Mouse (Mus musculus) T-helper 2 cell (primary cell): Measurements from ENCODE around the gene Sgms1.
"Not testable (repeated sequence)": the region's sequence is repeated elsewhere in the genome, so short reads cannot be mapped to it uniquely, and the experiment has no call there.

Source experiments
- in situ Hi-C: fragments of 300-600 bp; cut with MboI, MseI; formaldehyde crosslinking; loops from one replicate; pipeline ENCODE4 v1.15.1; 2025; ENCODE audit warnings: high pct_unique_total_duplicates

Sgms1 gene

DNA sequence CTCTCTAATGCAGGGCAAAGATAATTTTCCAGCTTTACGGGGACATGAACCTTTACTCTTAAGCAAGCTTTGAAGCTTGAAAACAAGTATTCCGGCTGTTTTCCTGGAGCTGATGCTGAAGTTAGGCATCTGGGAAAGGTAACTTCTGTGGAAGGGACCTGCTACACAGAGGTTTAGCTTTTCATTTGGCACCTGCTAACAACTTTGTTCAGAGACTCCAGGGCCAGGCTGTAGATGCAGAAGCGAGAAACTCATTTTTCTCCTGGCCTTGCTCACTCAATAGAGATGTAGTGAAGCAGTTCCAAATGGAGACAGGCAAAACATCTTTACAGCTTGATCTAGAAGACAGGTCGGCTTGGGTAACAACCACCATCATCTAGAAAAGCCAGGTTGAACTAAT is 225.4 kb downstream of the Sgms1 start:
- in situ Hi-C loops = no loop called here

DNA sequence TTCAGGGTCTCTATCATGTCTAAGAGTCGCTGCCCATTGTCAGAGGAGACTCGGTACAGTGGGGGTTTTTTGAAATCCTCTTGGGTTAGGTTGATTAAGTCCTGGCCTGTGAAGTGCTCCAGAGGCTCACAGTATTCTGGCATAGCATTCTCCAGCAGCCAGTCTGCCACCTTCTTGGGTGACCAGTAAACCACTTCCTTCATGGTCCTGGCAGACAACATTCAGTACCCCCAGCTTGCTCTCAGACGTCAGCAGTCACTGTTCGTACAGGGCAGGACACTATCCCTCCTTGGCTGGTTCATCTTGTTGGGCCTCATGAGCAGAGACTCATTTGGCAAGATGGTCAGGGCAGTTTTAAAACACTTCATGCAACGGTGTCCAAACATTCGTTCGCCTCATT is 229.6 kb downstream of the Sgms1 start:
- in situ Hi-C loops = loop anchor here (5.0 kb wide), 1 partner anchor 57 kb away; no protein-coding TSS in a partner anchor

DNA sequence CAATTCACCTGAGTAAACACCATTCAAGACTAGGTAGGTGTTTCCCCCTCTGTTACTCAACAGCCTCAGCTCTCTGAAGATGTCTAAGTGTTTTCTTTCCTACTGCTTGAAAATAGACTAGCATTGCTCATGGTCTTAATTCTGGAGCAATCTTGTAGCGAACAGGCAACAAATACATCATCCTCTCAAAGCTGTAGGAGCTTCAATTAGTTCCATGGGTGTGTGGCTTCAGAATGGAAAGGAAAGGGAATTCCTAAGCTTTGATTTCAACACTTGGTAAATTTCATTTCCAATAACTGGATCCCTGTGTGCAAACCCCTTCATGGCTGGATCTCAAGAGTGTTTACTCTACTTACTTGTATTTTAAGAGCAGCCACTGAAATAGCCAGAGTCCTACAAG is 230.3 kb downstream of the Sgms1 start:
- in situ Hi-C loops = loop anchor here (5.0 kb wide), 1 partner anchor 58 kb away; no protein-coding TSS in a partner anchor

DNA sequence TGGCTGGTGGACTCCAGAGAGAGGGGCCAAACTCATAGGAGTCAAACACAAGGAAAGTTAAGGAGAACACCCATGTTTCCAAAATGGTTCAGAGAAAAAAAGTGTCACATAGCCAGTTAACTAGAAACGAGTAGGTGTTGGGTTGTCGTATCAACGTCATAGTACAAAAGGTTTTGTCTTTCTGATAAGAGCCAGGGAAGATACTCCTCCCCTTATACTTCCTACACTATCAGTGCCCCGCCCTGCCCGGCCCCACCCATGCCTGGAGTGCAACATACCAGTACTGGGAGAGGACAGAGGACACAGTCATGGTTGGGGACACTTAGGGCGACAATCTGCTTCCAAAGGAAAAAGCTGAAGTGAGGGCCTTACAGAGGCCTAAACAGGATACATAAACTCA is 232.5 kb downstream of the Sgms1 start:
- in situ Hi-C loops = loop anchor here (5.0 kb wide), 1 partner anchor 60 kb away; no protein-coding TSS in a partner anchor

DNA sequence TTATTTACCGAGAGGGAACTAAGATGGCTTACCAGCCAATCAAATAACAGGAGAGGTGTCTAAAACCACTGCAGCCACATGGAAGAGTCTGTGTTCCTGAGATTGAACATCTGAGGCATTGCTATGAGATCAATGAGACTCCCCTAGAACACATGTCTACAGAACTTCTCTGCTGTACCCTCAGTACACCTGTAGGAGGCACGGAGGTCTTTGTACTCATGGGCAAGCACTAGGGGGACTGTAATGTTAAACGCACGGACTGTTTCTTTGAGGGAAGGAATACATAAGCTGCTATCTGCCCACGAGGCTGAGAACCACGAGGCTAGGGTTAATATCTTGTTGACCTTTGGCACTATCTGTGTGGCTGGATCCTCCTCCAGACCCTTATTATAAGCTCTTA is 237.0 kb downstream of the Sgms1 start:
- in situ Hi-C loops = no loop called here

- in situ Hi-C loops = no loop called here
These were observed 240.8 kb downstream of the Sgms1 start for GRCm38 (mm10) chr19:32148710-32149109.

DNA sequence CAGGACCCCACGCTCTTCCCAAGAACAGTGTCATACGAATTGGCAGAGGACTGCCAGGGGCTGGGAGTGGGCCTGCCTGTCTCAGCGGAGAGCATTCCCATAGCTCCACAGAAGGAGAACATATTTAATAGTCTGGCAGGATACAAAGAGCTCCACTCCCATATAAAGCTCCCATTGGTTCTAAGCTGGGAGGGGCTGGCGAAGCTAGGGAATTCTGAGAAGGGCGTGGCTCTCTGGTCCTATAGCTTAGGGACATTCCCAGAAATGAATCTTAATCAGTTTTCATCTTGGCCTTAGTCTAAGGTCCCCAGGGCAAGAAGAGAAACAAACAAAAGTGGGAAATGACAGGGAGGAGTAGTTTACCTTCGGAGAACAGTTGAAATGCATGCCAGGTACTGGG is 247.1 kb downstream of the Sgms1 start:
- in situ Hi-C loops = no loop called here

DNA sequence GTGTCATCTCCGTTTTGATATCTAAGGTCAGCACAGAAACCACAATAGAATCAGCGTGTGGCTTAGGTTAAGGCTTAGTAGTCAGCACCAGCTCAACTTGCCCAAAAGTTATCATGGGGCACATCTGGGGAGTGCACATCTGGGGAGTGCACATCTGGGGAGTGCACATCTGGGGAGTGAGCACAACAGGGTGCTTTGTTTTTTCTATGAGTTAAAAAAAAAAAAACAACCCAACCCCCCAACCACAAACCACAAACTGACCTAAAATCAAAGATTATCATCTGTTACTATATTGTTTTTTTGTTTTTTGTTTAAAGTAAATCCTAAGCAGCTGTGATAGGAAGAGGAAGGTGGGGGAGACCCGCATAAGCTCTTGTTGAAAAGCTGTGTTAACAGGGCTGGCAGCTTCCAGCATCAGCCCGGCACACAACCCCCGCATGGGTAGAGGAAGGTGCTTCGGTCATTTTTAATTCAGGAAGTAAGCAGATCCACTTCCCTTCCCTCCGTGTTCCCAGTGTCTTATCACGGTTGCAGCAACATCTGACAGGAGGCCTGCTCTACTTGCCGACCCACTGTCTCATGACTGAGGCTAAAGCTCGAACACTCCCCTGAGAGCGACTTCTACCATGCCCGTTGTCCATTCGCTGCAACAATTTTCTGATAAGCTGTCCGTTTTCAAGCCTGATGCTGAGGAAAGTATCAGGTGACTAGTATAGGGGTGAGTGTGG is 251.0 kb downstream of the Sgms1 start:
- in situ Hi-C loops = no loop called here

DNA sequence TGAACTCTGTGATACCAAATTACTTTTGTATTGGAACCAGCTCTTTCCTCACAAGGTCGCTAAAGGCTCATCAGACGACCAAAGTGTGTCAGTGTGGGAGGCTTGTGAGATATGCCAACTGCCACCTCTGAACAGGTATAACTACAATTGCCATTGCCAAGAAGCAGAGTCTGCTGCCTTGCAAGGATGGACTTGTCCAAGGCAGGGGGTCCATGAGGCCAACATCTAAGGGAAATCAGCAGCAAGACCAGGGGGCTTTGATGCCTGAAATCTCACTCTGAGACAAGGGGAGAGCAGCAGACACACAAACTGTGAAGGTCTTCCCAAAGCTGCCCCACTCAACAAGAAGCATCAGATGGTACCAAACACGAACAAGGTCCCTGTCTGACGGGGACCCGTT is 251.6 kb downstream of the Sgms1 start:
- in situ Hi-C loops = no loop called here

- in situ Hi-C loops = no loop called here
These were observed 252.5 kb downstream of the Sgms1 start for GRCm38 (mm10) chr19:32136888-32137625.

GRCm38 (mm10) chr19:32131707-32132488 is 257.6 kb downstream of the Sgms1 start:
- in situ Hi-C loops = not testable (repeated sequence)

DNA sequence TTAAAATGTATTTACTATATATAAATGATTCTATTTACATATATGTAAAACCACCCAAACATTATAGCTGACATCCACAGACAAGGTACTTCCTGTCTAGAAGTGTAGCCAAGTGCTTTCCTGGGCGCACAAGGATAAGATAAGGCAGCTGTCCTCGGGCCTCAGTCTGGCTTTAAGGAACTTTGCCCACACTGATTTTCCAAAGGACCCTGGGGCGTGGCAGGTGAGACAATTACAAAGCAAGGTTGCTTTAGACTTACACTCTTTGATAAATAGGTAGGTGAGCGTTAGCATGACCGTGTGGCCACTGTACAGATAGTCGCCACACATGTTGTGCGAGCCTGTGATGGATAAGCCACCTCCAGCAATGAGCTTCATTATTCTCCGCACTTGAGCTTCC is 260.2 kb downstream of the Sgms1 start:
- in situ Hi-C loops = no loop called here

DNA sequence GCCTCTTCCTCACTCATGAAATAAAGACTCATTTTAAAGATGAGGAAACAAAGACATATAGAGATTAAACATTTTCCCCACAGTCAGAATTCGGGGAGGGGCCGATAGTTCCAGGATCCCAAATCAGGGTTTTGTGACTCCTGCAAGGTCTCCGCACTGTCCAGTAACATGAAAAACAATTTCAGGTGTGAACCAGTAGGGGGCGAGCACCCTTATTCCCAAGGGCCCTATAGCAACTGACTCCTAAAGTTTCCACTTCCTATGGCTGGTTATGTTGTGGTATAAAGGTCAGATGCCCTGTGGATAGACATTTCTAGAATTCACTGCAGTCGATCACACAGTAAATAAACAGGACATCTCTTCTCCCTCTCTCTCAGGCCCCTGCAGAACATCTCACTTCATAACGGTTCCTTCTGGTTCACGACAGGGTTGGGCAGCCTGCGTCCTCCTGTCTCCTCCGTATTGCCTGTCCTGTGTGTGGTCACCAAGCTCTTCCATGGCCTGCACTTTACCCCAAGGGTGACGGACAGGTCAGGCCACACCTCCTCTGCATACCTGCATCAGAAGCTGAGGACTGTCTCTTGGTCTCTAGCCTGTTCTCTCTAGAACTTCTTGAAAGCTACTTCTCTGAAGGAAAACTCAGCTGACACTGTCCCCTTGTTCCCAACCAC is 262.2 kb downstream of the Sgms1 start:
- in situ Hi-C loops = no loop called here

DNA sequence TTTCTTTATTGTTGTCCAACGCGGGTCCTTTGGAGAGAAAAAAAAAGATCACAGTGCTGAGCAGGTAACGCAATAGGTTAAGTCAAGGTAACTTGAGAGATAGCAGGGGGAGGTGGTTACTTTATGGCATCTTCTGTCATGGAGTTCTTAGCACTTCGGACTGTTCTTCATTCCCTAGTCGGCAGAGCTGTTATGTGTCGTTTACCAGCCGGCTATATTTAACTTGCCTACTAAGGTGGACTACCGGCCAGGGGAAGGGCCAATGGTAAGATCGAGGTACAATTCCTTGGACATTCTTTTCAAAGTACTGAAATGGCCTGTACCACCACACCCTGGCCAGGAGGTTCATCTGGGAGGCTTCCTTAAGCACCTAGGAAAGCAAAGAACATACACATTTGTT is 265.4 kb downstream of the Sgms1 start:
- in situ Hi-C loops = no loop called here

GRCm38 (mm10) chr19:32123196-32123595 is 266.3 kb downstream of the Sgms1 start:
- in situ Hi-C loops = no loop called here

DNA sequence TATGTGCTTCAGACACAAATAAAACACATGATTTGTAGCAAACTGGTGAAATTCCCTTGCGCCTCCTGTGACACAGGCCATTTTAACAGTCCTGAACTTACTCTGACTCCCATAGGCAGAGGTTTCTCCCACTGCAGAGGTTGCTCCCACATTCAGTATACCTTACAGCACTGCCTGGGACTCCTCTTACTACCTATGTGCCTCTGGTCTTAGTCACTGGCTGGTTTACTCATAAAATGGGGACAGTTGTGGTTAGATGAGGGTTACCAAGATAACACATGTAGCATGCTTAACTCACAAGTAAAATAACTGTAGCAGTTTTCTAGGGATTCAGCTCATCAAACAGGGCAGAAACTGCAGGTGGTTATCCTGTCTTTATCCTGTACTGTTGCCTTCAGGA is 268.7 kb downstream of the Sgms1 start:
- in situ Hi-C loops = no loop called here

GRCm38 (mm10) chr19:32119666-32120065 is 269.8 kb downstream of the Sgms1 start:
- in situ Hi-C loops = no loop called here

DNA sequence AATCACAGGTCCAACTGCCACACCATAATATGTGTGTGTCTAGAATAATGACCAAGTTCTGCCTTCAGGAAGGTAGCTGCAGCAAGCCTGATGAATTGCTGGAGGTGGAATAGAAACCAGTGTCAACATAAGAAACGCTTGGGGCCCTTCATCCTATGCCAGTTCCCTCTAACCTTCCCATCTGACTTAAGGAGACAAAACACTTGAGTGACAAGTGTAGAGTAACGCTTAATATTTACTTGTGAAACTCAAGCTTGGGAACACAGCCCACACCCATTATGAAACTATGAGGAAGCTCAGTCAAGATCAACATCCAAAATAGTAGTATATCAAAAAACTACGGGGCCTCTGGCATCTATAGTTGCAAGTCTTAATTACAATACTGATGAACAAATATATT is 271.0 kb downstream of the Sgms1 start:
- in situ Hi-C loops = no loop called here

DNA sequence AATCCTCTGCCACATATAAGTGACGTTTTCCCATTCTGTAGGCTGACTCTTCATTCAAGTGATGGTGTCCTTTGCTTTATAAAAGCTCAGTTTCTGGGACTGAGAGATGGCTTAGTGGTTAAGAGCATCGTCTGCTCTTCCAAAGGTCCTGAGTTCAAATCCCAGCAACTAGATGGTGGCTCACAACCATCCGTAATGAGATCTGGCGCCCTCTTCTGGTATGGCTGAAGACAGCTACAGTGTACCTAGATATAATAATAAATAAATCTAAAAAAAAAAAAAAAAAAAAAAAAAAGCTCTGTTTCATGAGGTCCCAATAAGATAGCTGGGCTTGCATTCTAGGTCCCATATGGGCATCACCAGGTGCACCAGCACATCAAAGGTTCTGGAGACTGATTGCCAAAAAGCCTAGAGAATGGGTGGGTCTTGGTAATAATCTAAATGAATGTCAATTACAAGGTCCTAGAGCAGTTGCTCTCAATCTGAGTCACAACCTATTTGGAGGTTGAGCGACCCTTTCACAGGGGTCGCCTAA is 272.0 kb downstream of the Sgms1 start:
- in situ Hi-C loops = no loop called here

DNA sequence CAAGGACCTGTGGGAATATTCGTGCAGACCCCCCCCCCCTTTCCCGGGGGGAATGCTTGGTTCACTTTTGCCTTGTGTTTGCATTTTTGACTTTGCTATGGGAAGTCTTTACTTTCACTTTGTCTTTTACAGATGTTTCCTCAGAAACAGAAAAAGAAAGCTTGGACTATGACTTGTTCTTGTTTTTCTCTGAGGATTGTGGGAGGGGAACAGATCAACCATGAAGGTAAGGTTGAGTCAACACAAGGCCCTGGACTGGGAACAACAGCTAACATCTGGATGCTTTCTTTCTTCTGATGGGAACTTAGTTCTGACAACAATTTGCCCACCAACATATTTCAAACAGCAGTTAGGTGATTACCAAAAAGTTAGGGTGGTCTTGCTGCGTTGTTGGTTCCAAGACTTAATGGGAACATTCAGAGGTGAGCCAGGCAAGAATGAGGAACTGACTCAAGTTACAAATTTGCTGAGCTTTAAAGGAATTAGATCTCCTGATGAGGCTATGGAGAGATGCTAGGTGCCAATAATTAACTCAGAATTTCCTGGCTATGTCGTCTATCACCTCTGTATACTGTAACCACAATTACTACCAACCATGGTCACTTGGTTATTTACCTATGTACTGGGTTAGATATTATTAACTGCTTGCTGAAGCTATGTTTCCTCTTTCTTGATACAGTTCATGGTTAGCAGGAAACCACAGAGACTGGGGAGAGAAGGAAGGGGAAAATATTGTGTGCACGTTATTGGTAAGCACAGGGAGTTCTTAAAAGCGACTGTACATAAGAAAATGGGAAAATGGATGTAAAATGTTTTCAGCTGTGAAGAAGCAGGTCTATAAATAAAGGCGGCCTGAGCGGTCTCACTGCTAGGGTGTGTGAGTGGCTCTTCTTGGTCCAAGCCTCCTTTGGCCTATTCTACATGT is 277.4 kb downstream of the Sgms1 start:
- in situ Hi-C loops = loop anchor here (5.0 kb wide), 1 partner anchor 270 kb away; no protein-coding TSS in a partner anchor
